Mouse (Mus musculus) forebrain, embryonic 12.5 days (tissue): ENCODE results near the gene Gm7137. TPM values are rescaled to one million over a fixed set of nuclear protein-coding genes. Genes with fewer than 3 reads are reported as not detected.
A peak's percentile ranks its signal among the peaks of the same experiment; 100 is the strongest.
"Not testable (repeated sequence)": the region's sequence is repeated elsewhere in the genome, so short reads cannot be mapped to it uniquely, and the experiment has no call there.

Experiments
- ATAC-seq: fragments of 200-750 bp; cut with Nextera tagmentation; 2 replicates; pipeline ENCODE4 v1.8.0; 2017; ENCODE audit warnings: moderate TSS enrichment; ENCODE audit not compliant: low FRiP score
- H3K27ac ChIP-seq: fragments of 300-500 bp; sonication (generic); 2 replicates; pipeline ENCODE4 v1.5.1; 2016; ENCODE audit warnings: mild to moderate bottlenecking
- H3K27me3 ChIP-seq: fragments of 300-500 bp; sonication (generic); 2 replicates; pipeline ENCODE4 v1.6.1; 2016; ENCODE audit warnings: mild to moderate bottlenecking
- H3K36me3 ChIP-seq: fragments of 300-500 bp; sonication (generic); replicated peaks from 2 replicates; pipeline ENCODE4 v1.6.1; 2016; ENCODE audit warnings: mild to moderate bottlenecking
- H3K4me1 ChIP-seq: fragments of 300-500 bp; sonication (generic); 2 replicates; pipeline ENCODE4 v1.6.1; 2016
- H3K4me2 ChIP-seq: fragments of 300-500 bp; sonication (generic); 2 replicates; pipeline ENCODE4 v1.6.1; 2016; ENCODE audit warnings: mild to moderate bottlenecking, moderate library complexity
- H3K4me3 ChIP-seq: fragments of 300-500 bp; sonication (generic); replicated peaks from 2 replicates; pipeline ENCODE4 v1.5.1; 2016; ENCODE audit warnings: mild to moderate bottlenecking
- H3K9ac ChIP-seq: fragments of 300-500 bp; sonication (generic); 2 replicates; pipeline ENCODE4 v1.6.1; 2016; ENCODE audit warnings: mild to moderate bottlenecking
- H3K9me3 ChIP-seq: fragments of 300-500 bp; sonication (generic); 2 replicates; pipeline ENCODE4 v1.6.1; 2016
- WGBS: fragments of 180-500 bp; shearing (Covaris S2); methylation state at CpG from one replicate; pipeline ENCODE4 v1.1.7; 2016; 5-methylcytosine and 5-hydroxymethylcytosine counted together
- polyA plus RNA-seq: library from polyadenylated mRNA; unstranded; fragments of >200 nt; fragmentation: Nextera tagmentation; extraction: Ambion mirVana; gene quantifications from 2 replicates; pipeline ENCODE4 v1.2.1, GENCODE M21; 2016

The Gm7137 gene
- polyA plus RNA-seq, 1 experiment from 2014 or later, result not detected

- not testable (repeated sequence) for ATAC-seq, H3K36me3 ChIP-seq
Observed at GRCm38 (mm10) chr10:77741924-77742688, 45.9 kb downstream of the Gm7137 start, which contains the start of gene Gm18596. Gene Gm18596 (minus strand): TSS chr10:77742638.

DNA sequence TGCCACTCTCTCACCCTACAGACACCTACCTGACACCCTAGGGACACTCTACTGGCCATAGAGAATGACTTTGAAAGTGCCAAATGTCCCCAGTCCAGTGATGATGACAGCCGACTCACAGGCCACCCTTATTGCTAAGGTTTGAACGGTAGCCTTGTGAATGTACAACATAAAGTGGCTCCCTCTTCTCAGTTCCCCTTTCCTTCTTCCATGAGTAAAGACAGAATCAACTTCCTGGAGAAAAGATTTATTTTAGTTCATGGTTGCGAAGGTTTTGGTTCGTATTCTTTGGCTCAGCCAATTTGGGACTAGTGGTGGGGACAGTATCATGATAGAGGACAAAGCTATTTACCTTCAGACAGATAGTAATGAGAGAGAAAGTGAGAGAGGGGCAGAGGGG, 49.1 kb downstream of the Gm7137 start:
- 93% methylated on average over 4 of the region's 4 CpGs for WGBS
- ATAC-seq, result no peak

More at GRCm38 (mm10) chr10:77741924-77742688, 45.9 kb downstream of the Gm7137 start, which contains the start of gene Gm18596:
- 59% methylated on average over 5 of the region's 5 CpGs for WGBS
- not testable (repeated sequence) for H3K9me3 ChIP-seq, H3K27me3 ChIP-seq, H3K4me3 ChIP-seq, H3K9ac ChIP-seq, H3K4me2 ChIP-seq
- peak within 1 kb of the TSS; percentile 43; the same call in 1 of the 2 replicates for H3K27ac ChIP-seq
- H3K4me1 ChIP-seq, result peaks cover 16% of the 10 kb centered on the region

More for the DNA sequence above, 49.1 kb downstream of the Gm7137 start:
- Histone ChIP-seq H3K9ac (no peak overlapping the region), H3K36me3 (no peaks in the 10 kb centered on the region), H3K9me3 (no peaks in the 10 kb centered on the region), H3K4me3 (no peak overlapping the region), H3K27me3 (no peaks in the 10 kb centered on the region), H3K4me1 (peaks cover 17% of the 10 kb centered on the region), H3K27ac (no peak overlapping the region), H3K4me2 (no peak overlapping the region)

Other genes with a start within 250 kb of the Gm7137 start
- gene Pttg1ip, start 206.5 kb downstream of the Gm7137 start, polyA plus RNA-seq, result 61.9 and 64.6 TPM in 2 replicates
- gene Sumo3, start 182.1 kb downstream of the Gm7137 start, polyA plus RNA-seq, result 322 and 326 TPM in 2 replicates
- 15.7 and 23.4 TPM in 2 replicates for gene Gm49325, start 182.0 kb downstream of the Gm7137 start, polyA plus RNA-seq
- 87.0 and 92.7 TPM in 2 replicates for gene Ube2g2, start 165.9 kb downstream of the Gm7137 start, polyA plus RNA-seq
- gene Tspear, start 101.6 kb downstream of the Gm7137 start, polyA plus RNA-seq, result 0.46 and 0.92 TPM in 2 replicates
- gene Gm19402, start 97.4 kb downstream of the Gm7137 start, polyA plus RNA-seq, result not detected in 2 replicates
- gene Gm9508, start 91.0 kb downstream of the Gm7137 start, polyA plus RNA-seq, result not detected in 2 replicates
- not detected in 2 replicates for gene Gm10272, start 81.6 kb downstream of the Gm7137 start, polyA plus RNA-seq
- not detected in 2 replicates for gene Gm10024, start 76.7 kb downstream of the Gm7137 start, polyA plus RNA-seq
- gene Gm10142, start 72.4 kb downstream of the Gm7137 start, polyA plus RNA-seq, result not detected in 2 replicates
- not detected in 2 replicates for gene Krtap12-1, start 67.6 kb downstream of the Gm7137 start, polyA plus RNA-seq
- not detected in 2 replicates for gene Gm10100, start 61.7 kb downstream of the Gm7137 start, polyA plus RNA-seq
- not detected in 2 replicates for gene Gm18596, start 45.6 kb downstream of the Gm7137 start, polyA plus RNA-seq
- not detected in 2 replicates for gene Gm9736, start 36.8 kb downstream of the Gm7137 start, polyA plus RNA-seq
- gene Gm3233, start 28.5 kb downstream of the Gm7137 start, polyA plus RNA-seq, result not detected in 2 replicates
- not detected in 2 replicates for gene Gm3238, start 16.9 kb downstream of the Gm7137 start, polyA plus RNA-seq
- gene Gm7138, start 11.3 kb downstream of the Gm7137 start, polyA plus RNA-seq, result not detected in 2 replicates
- not detected in 2 replicates for gene Gm3250, start 5.7 kb downstream of the Gm7137 start, polyA plus RNA-seq
- not detected in 2 replicates for gene Gm9639, start 6.9 kb upstream of the Gm7137 start, polyA plus RNA-seq
- gene Gm19668, start 10.9 kb upstream of the Gm7137 start, polyA plus RNA-seq, result not detected in 2 replicates
- not detected in 2 replicates for gene Gm9507, start 23.6 kb upstream of the Gm7137 start, polyA plus RNA-seq
- gene Gm2696, start 26.5 kb upstream of the Gm7137 start, polyA plus RNA-seq, result not detected in 2 replicates
- gene Krtap10-4, start 38.9 kb upstream of the Gm7137 start, polyA plus RNA-seq, result not detected in 2 replicates
- not detected in 2 replicates for gene Krtap10-10, start 47.7 kb upstream of the Gm7137 start, polyA plus RNA-seq
- gene Gm36176, start 58.6 kb upstream of the Gm7137 start, polyA plus RNA-seq, result not detected in 2 replicates
- not detected in 2 replicates for gene Gm10318, start 64.7 kb upstream of the Gm7137 start, polyA plus RNA-seq
- gene Gm3285, start 73.8 kb upstream of the Gm7137 start, polyA plus RNA-seq, result not detected in 2 replicates
- gene Lrrc3, start 114.3 kb upstream of the Gm7137 start, polyA plus RNA-seq, result 4.4 and 4.7 TPM in 2 replicates
- 0.62 and 1.1 TPM in 2 replicates for gene Trpm2, start 182.4 kb upstream of the Gm7137 start, polyA plus RNA-seq
- 28.1 and 32.2 TPM in 2 replicates for gene 1810043G02Rik, start 190.3 kb upstream of the Gm7137 start, polyA plus RNA-seq
- gene Pfkl, start 221.9 kb upstream of the Gm7137 start, polyA plus RNA-seq, result 134 and 135 TPM in 2 replicates